Mouse (Mus musculus) adrenal gland, postnatal 25 days (tissue): ENCODE data around the gene Pbx3. TPM values are rescaled to one million over a fixed set of nuclear protein-coding genes. Genes with fewer than 3 reads are reported as not detected.

Experiments used
- DNase-seq: peaks from one replicate; pipeline ENCODE4 v3.0.0; 2021; ENCODE audit warnings: mixed read lengths
- long read RNA-seq: library from polyadenylated mRNA; stranded (forward); transcript quantifications from one replicate; pipeline ENCODE4 v2.0.0, GENCODE M21; 2021
- total RNA-seq: library from RNA; stranded (reverse); gene quantifications from 2 replicates; pipeline ENCODE4 v1.2.3, GENCODE M21; 2021

Gene Pbx3
- total RNA-seq: 118 and 136 TPM in 2 replicates
- long read RNA-seq, transcript Pbx3-201 (9 exons, 2,587 nt): major isoform, 15 of 45 reads
- long read RNA-seq, transcript Pbx3-202 (8 exons, 2,734 nt): minor isoform, 7 of 45 reads
- long read RNA-seq, partial matches to known transcripts: 11 of 45 reads
- long read RNA-seq, other reads (novel, unspliced or antisense): 8 of 45 reads

DNA sequence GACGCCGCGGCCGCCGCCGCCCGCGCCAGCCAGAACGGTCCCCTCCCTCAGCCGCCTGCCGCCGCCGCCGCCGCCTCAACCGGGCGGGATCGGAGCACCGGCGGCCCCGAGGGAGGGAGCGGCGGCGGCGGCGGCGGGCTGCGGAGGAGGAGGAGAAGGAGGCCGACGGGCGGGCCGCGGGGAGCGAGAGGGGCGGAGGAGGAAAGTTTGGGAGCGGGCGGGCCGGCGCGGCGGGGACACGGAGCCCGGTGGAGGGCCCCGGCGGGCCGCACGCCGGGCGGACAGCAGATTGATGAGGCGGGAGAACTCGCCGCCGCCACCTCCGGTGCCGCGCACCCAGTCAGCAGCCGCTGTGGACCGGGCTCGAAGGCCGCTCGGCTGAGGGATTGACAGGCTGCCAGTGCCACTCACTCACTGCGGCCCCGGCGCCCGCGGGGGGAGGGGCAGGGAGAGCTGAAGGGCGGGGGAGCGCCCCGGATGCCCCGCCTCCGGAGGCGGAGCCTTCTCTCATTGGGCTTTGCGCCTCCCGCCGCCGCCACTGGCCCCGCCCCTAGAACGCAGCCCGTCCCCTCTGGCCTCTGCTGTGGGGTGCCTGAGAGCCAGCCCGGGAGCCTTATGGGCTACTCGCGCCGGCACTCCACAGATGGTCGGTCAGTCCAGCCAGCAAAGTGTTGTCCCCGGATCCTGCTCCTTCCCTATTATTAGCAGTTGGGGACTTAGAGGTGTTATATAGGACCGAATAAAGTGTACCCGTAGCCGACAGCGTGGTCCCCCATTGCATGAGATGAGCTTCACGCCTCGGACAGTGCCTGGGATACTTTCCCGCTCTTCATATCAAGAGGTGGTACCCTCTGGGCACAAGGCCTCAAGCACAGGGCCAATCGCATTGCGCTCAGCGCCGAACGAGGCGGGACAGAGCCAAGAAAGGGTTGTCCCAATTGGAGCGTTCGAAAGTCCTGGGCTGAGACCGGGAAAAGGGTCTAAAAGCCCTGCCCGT is at the start of gene Pbx3:
Gene Pbx3, minus strand, starts transcription at position 838 of the 997 bp plus-strand sequence.
- peak; percentile 98 for DNase-seq

GRCm38 (mm10) chr2:34420256-34420655 is 47.3 kb upstream of the Pbx3 start:
- DNase-seq: no peak

DNA sequence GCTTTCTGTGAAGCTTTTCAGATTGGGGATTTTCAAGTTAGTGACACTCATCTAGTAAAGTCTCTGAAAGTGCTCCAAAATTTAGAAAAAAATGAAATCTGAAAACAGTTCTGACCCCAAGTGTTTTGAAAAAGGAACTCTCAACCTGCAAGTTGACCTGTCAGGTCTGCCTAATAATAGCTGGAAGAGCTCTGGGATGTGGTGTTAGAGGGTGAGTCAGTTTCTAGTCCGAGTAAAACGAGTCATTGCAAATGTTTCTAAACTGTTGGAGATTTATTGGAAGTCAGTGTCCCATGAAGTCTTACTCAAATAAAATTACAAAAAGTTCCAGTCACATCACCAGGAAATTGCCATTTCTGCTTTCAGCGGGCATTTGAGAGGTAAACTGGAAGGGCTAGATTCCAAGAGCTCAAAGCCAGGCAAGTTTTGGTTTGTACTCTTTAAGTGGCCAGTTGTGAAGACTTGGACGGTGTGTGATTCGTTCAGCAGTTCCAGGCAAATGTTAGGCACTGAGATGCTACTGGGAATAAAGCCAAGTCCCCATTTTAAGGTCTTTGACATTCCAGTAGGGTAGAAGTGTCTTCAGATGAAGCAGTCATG is 36.9 kb upstream of the Pbx3 start:
- DNase-seq: no peak

- DNase-seq: no peak
These were observed 35.4 kb upstream of the Pbx3 start for GRCm38 (mm10) chr2:34408341-34408740.

- no peak for DNase-seq
These were observed 34.7 kb upstream of the Pbx3 start for GRCm38 (mm10) chr2:34407596-34407995.

GRCm38 (mm10) chr2:34406601-34407464 is 33.9 kb upstream of the Pbx3 start, which contains the start of gene Mapkap1:
TSS of gene Mapkap1 (plus strand) at chr2:34406771.
- DNase-seq: peak; percentile 99

DNA sequence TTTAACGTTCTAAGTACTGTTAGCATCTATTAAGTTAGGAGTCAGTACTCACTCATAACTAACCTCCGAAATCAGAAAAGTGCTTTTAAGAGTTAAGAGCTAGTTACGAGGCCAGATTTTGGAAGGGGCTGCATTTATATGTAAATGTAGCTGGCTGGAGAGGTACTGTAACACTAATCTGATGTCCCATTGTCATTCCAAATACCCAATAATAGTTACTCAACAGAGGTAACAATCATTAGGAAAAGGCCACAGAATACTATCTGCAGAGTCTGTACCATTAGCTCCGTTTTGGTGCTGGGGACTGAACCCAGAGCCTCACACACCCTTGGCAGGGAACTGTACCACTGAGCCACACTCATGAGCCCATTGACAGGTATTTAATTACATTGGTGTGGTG is 26.6 kb upstream of the Pbx3 start:
- DNase-seq: no peak

GRCm38 (mm10) chr2:34378930-34379329 is 6.0 kb upstream of the Pbx3 start:
- no peak for DNase-seq

DNA sequence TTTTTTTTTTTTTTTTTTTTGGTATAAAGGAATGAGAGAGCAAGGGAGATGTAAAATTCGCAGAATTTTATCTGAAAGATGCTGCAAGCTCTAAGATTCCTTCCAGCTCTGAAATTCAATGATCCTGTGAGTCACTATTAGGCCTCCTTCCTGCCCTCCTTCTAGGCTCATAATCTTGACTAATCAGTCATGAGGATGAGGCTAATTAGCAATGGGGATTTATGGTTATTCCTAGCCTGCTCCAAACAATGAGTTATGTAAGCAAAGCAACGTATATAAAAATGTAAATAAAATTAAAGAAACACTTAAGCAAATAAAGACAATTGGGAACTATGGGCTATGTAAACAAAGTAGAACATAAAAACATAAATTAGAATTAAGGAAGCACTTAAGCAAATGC is 1.4 kb upstream of the Pbx3 start:
- DNase-seq: no peak

- DNase-seq: no peak
These were observed 944 bp upstream of the Pbx3 start for GRCm38 (mm10) chr2:34373886-34374285.

GRCm38 (mm10) chr2:34371441-34372304 is 1.3 kb downstream of the Pbx3 start:
- peak; percentile 67 for DNase-seq

GRCm38 (mm10) chr2:34370725-34371440 is 2.1 kb downstream of the Pbx3 start:
- peak; percentile 51 for DNase-seq

DNA sequence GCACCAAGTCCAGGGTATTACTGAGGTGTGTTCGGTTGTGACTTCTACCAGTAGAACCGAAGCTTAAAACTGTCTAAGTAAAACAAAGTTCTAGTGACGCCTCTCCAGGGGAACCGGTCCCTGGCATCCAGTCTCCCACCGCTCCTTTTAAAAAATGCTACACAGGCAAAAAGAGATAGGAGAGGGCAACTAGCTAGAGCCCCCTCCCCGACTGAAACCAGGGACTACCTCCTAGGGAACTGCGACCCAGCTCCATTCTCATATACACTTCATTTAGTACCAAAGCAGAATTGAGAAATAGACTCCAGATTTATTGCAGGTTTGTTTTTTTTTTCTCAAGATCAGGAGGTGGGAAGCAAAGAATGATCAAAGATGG is 2.6 kb downstream of the Pbx3 start:
- DNase-seq: no peak

GRCm38 (mm10) chr2:34368396-34368795 is 4.5 kb downstream of the Pbx3 start:
- DNase-seq: no peak

- DNase-seq: no peak
These were observed 5.9 kb downstream of the Pbx3 start for GRCm38 (mm10) chr2:34367024-34367423.

DNA sequence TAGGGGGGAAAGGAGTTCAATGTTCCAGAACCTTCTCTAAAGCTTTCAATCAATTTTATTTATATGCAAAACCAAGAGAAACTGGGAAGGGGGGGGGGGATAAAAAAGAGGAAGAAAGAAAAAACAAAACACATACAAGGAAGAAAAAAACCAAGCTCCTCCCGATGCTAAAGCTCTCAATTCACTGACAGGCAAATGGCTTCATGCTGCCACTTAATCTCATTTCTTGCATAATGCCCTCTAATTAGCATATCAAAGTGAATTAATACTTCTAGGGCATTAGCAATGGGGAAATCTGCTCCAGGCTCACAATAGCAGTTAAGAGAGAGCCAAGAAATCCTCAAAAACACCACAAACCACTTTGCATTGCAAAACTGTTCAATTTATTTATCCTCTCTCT is 9.3 kb downstream of the Pbx3 start:
- no peak for DNase-seq

DNA sequence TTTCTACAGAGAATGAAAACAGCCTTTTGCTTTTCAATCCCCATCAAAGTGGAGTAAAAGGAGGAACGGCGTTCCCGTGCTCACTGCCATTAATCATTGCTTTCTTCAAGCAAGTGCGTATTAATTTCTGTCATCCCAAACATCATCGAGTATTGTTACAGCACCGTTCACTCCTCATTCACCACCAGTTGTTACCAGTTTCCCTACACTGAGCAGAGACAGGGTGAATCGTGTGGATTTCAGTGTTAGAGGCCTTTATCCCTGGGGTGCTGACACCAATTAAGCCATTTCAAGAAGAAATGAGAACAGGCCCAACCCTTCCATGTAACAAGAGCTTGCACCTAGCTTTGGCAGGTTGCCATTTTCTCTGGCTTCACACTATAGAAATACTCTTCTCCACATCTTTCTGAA is 17.1 kb downstream of the Pbx3 start:
- no peak for DNase-seq

GRCm38 (mm10) chr2:34352006-34352405 is 20.9 kb downstream of the Pbx3 start:
- no peak for DNase-seq

DNA sequence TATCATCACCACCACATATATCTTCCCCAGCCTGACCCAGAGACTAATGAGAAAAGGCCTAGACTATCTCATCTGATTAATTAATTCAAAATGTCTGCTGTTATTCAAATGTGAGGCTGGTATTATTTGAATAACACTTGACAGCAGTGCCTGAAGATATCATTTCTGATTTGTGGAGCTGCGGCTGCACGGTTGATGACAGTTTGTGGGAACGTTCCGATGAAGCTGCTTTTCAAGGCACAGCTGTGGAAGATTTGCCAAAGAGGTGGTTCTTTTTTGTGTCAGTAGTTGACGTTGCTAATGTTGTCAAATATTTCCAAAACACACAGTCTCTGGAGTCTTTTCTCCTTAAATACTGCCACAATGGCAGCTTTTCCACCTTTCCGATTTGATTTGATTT is 25.8 kb downstream of the Pbx3 start:
- no peak for DNase-seq

DNA sequence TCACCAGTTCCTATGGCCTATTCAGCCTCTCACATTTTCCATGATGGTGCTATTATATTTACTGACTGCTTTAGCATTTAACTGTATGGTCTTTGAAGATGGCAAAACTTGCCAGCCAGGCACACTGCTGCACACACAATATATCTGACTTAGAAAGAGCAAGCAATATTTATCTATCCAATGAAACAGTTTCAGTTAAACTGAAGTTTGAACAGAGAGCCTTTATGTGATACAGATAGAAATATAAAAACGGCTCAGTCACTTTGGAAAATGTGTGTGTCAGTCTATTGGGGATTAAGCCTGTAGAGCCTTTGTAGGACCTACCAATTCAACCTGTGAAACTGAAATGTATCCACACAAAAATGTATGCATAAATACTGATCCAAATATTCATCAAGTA is 74.3 kb downstream of the Pbx3 start:
- DNase-seq: no peak
